In the genomic region with DNA sequence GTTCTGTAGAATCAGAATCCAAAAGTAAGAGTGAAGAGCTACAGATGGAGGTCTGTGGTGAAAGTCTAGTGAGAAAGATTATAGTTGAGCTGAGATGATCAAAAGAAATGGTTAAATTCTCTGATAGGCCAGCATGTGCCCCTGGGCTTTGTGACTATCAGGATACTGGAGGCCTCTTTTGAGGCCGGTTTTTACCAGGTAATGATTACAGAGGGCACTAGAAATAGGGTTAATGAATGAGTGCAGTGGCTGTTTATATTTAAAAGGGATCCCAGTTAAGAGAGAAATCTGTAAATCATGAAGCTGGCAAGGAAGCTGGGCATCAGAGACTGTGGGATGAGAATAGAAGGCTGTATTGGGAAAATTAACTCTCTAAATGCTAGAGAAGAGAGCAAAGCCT, we compare ENCODE assay signal across 16 mouse cellular contexts.
"Had no signal": no experiment of that assay in that cellular context is flagged by ENCODE, and none has a peak within 500 bp of the region (broad histone marks: within the 10 kb centered on the region; RNA-seq: fewer than 3 reads in every experiment).

No protein-coding gene starts in this region.

- H3K9me3 ChIP-seq: hindbrain, embryonic 15.5 days; liver, embryonic 13.5 days; midbrain, embryonic 12.5 days; midbrain, embryonic 15.5 days; neural tube, embryonic 13.5 days; stomach, embryonic 15.5 days had no signal

- H3K9ac ChIP-seq: hindbrain, embryonic 15.5 days; liver, embryonic 13.5 days; midbrain, embryonic 12.5 days; midbrain, embryonic 15.5 days; neural tube, embryonic 13.5 days; stomach, embryonic 15.5 days had no signal

- H3K27ac ChIP-seq: hindbrain, embryonic 15.5 days; left cerebral cortex, adult 2 months; liver, embryonic 13.5 days; midbrain, embryonic 12.5 days; midbrain, embryonic 15.5 days; neural tube, embryonic 13.5 days; stomach, embryonic 15.5 days had no signal

- DNase-seq: layer of hippocampus, postnatal 36 days; liver, embryonic 13.5 days; lung, adult 2 months; lung, postnatal 14 days; lung, postnatal 4 days; retina, postnatal 1 day; right cerebral cortex, postnatal 25 days; spleen, adult 18-20 months; thymus, postnatal 25 days had no signal

- ATAC-seq: midbrain, embryonic 15.5 days had no signal

- H3K36me3 ChIP-seq: hindbrain, embryonic 15.5 days; liver, embryonic 13.5 days; midbrain, embryonic 12.5 days; midbrain, embryonic 15.5 days; neural tube, embryonic 13.5 days; stomach, embryonic 15.5 days had no signal

- H3K4me1 ChIP-seq: hindbrain, embryonic 15.5 days; liver, embryonic 13.5 days; midbrain, embryonic 12.5 days; midbrain, embryonic 15.5 days; stomach, embryonic 15.5 days had no signal

- H3K27me3 ChIP-seq: hindbrain, embryonic 15.5 days; liver, embryonic 13.5 days; midbrain, embryonic 12.5 days; midbrain, embryonic 15.5 days; neural tube, embryonic 13.5 days; stomach, embryonic 15.5 days had no signal

- H3K4me3 ChIP-seq: hindbrain, embryonic 15.5 days; left cerebral cortex, adult 2 months; liver, embryonic 13.5 days; midbrain, embryonic 12.5 days; midbrain, embryonic 15.5 days; myocyte; neural tube, embryonic 13.5 days; stomach, embryonic 15.5 days had no signal

- H3K4me2 ChIP-seq: hindbrain, embryonic 15.5 days; liver, embryonic 13.5 days; midbrain, embryonic 12.5 days; midbrain, embryonic 15.5 days; neural tube, embryonic 13.5 days; stomach, embryonic 15.5 days had no signal
